Mouse (Mus musculus): Measurements from ENCODE around the gene Frmd3. TPM values are rescaled to one million over a fixed set of nuclear protein-coding genes. Genes with fewer than 3 reads are reported as not detected.
A peak's percentile ranks its signal among the peaks of the same experiment; 100 is the strongest.
"Not testable (repeated sequence)": the region's sequence is repeated elsewhere in the genome, so short reads cannot be mapped to it uniquely, and the experiment has no call there.

Gene Frmd3
- total RNA-seq (2021) = 10 to 100 TPM; 16.3 to 17.1 TPM
- long read RNA-seq, full-length matches to known transcripts = 14 of 19 reads
- long read RNA-seq, partial matches to known transcripts = 2 of 19 reads
- long read RNA-seq, other reads (novel, unspliced or antisense) = 3 of 19 reads

DNA sequence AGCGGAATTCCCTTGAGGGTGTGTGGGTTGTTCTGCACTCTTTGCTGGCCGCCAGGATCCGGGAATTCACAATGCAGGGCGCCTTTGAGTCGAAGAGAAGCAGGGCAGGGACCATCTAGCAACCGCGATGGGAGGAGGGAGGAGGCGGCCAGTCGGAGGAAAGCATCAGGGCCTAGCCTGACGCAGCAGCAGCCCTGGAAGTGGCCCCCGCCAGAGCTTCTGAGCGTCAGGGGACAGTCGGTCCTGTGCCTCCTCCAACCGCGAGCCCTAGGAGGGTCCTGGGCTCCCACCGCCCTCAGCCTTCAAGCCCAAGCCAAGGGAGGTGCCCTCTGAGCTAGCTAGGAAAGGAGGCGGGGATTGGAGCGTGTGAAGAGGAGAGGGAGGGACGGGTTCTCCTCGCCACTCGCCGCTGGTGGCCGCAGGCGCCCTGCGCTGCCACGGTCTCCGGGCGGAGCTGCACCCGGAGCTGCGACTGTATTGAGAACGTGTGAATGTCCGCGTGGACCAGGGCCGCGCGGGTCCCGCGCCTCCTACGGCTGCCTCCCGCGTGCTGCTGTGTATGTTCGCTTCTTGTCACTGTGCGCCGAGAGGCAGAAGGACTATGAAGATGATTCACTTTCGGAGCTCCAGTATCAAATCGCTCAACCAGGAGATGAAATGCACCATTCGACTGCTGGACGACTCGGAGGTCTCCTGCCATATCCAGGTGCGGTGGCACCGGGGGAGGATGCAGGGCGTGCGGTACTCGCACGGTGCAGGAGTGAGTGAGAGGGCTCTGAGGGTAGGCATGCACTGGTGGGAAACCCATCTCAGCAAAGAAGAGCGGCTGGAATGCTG lies at the start of gene Frmd3:
Frmd3 (plus strand) TSS at position 232 of the 837 bp plus-strand sequence.
- peak; percentile 72 to 80 for DNase-seq (ENCODE audit: low spot score in 2 of 2)

DNA sequence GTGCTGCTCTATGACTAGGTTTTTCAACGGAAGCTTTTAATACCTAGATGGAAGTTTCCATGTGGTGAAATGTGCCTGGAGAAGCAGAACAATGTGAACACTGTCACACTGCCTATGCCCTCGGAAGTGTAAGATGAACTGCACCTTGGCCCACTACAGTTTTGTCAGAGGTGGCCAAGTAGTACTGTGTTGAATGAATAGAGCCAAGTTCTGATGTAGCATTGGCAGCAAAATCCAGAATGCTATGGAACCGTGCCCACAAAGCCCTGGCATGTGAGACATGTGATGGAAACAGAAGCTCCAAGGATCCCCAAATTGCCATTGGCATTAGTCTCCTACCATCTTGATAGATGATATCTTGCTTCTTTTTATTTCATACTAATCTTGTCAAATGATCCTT lies 32.8 kb upstream of the Frmd3 start:
- peak; percentile 4 to 17 for DNase-seq (ENCODE audit: low spot score in 2 of 2)

DNA sequence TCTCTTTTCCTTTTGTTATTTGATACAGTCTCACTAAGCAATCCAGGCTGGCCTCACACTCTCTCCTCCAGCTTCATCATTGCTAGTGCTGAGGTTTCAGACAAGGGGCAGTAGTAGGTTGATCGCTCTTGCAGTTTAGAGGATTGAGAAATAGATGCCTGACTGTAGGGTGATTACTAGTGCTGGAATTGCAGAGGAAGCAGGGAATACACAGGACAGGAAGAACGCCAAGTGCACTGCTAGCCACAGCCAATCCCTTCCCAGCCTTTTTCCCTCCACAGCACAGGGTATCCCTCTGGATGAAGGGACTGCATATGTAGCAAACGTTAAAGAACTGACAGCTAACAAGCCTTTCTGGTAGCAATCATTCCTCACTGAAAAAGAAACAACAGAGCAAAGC lies 965 bp upstream of the Frmd3 start:
- peak; percentile 7 to 18 for DNase-seq (ENCODE audit: low spot score in 2 of 2)

DNA sequence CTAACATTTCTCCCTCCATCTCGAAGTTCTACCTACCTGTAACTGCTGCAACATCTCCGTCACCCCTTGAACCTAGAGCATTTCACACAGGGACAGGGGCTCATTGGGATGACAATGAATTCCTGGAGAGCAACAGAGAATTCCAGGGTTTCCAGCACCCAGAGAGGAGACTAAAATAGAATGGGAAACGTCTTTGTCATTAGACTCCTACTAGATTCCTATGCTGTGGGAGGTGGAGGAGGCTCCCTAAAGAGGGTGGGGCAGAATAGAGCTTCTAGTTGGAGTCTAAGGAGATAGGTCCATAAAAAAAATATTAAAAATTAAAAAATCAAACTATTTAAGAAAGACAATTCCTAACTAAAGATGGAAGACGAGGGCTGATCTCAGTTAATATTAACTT lies 542 bp upstream of the Frmd3 start:
- DNase-seq (ENCODE audit: low spot score in 2 of 2) = peak in 1 of 2 experiments; percentile 14

DNA sequence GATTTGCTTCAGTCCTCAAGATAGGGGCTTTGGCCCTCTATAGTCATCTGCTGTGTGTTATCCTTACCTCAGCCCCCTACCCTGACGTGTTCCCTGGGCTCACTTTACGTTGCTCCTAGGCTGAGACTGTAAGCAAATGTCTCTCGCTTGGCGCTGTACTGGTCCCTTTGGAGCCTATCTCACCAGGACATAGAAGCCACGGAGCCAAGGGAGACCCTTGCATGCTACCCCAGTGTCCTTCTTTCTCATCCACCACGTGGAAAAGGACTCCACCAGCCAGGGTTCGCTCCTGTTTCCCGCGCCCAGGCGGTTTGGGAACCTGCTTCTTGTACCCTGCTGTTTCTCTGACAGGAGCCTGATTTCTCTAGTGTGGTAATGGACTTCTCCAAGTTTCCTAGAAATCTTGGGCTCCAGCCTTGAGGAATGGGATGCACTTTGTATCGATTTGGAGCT lies 832 bp downstream of the Frmd3 start:
- DNase-seq (ENCODE audit: low spot score in 2 of 2) = peak in 1 of 2 experiments; percentile 54

DNA sequence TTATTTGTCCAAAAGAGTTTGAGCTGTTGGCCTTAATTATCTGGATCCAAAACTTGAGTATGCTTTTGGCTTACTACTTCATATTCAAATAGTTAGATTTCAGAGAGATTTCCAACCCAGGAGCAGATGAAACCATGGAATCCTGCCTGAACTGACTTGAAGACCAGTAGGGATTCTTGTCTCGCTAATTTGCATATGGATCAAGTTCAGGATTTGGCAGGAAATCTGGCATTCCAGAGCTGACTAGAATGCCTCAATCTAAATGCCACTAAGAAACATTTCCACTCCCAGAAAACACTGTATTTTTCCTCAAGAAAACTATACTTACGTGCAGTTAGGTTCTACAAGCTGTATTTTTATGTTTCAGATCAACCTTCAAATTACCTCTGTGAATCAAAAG lies 6.8 kb downstream of the Frmd3 start:
- DNase-seq (ENCODE audit: low spot score in 2 of 2) = no peak

DNA sequence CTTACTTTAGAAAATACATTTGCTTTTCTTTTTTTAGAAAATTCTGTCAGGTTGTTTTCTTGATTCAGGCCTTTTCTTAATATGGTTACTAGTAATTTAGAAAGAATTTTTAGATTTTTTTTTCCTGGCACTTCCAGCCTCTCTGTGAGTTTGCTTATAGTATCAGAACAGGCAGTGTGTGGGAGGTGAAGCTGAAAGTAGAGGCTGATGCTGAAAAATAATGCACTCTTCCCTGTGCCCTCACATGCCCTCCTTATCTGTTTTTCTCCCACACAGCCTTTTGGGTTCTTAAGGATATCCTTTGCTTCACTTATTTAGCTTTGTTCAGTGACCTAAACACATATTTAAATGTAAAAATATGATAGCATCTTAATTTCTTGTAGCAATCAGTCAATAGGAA lies 30.0 kb downstream of the Frmd3 start:
- DNase-seq (ENCODE audit: low spot score in 2 of 2) = no peak

DNA sequence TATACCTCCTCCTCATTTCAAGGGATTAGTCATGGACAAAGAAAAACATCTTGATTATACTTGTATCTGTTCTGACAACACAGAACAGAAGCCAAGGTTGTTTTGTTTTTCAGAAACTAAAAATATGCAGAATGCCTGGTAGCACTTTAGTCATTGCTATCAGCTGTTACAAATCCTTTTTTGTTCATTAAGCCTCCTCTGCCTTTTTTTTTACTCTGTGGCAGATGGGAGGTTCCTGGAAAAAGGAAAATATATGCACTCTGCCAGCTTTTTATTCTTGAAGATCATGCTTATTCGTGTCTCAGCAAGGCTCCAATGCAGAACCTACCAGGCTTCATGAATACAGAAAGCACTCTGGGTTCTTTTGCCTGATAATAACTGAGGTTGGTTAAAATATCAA lies 38.5 kb downstream of the Frmd3 start:
- no peak for DNase-seq (ENCODE audit: low spot score in 2 of 2)

DNA sequence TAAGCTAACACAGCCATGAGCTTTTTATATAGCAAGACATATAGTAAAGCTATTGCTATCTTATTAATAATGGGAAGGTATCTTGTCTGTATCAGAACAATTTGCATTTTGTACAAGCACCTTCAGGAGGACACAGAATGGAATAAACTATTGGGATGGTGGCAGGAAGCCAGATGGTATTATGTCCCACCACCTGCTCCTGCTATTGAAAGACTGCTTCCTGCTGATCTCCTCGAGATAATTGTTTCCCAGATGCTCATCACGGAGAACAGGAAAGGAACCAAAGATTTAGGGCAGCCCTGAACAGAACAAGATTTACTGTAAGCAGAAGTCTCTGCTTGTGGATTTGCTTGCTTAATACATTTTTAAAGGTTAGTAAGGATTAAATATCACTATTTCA lies 63.5 kb downstream of the Frmd3 start:
- DNase-seq (ENCODE audit: low spot score in 2 of 2) = no peak

DNA sequence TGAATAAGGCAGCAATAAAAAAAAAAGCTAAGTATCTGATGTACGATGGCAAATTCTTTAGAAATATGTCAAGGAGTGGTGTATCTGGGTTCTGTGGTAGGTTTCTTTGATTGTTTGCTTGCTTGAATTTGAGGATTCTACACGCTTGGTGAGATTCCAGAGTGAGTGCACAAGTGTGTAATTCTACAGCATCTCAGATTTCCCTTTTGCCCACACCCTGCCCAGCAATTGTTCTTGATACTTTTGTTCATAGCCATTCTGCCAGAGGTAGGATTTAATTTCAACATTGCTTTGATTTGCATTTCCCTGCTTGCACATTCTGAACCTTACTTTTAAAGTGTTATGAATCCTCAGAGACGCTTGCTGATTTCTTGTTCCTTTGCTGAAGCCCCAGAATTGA lies 97.6 kb downstream of the Frmd3 start:
- no peak for DNase-seq (ENCODE audit: low spot score in 2 of 2)

DNA sequence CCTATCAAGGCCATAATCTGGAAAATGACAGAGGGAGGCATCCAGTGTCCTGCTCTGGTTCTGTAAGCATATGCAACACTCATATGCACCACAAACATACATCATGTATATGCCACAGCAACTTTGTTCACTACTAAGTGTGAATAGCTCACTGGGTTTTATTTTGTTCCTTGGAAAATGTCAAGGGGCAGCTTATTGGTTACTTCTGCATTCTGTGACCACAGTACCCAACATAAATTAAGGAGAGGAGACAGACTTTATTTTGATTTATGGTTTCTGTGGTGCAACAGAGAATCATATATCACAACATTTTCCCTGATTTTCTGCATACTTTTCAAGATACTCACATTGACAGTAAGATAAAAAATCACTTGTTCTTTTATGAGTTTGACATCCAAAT lies 178.3 kb downstream of the Frmd3 start:
- no peak for DNase-seq (ENCODE audit: low spot score in 2 of 2)

DNA sequence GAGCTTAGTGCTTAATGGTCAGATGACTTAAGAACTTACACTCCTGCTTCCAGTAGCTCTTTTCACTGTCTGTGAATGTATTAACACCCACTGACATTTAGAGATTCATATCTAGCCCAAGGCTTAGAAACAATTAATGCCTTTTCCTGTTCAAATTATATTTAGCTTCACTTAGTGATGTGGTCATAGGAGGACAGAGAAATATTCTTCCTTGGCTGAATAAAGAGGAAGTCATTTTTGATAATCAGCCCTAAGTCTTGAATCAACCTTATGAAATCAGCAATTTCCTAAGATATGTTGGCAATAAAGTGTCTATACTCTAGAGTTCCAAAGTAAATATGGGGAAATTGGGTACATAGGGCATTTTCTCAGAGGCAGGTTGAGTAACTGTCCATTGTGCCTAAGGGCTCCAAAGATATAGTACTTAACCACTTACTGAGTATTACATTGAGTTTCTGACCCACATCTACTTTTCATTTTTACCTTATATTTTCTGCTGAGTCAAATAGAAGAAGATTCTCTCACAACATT lies 188.1 kb downstream of the Frmd3 start:
- DNase-seq (ENCODE audit: low spot score in 2 of 2) = no peak

DNA sequence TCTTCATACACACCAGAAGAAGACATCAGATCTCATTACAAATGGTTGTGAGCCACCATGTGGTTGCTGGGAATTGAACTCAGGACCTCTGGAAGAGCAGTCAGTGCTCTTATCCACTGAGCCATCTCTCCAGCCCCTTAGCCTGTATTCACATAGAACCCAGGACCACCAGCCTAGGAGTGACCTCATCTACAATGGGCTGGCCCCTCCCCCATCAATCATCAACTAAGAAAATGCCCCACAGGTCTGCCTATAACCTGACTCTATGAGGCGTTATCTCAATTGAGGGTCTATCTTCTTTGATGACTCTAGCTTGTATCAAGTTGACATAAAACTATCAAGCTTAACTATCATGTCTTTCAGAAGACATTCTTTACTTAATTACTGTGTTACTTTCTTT lies 208.5 kb downstream of the Frmd3 start:
- DNase-seq (ENCODE audit: low spot score in 2 of 2) = not testable (repeated sequence)

DNA sequence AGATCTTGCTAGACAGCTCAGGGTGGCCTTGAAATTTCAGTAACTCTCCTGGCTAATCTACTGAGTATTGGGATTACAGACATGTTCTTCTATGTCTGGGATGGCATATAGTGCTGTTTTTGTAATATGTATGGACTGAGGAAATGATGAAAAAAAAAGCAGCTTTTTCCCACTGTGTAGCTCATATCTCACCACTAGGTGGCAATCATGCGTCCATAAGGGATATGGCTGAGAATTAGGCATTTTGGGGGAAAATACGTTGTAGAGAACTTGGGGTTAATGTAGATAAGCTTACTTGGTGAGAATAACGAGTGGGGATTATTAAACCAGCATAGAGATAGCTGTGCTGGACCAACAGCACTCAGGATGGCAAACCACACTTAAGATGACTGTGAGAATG lies 209.1 kb downstream of the Frmd3 start:
- no peak for DNase-seq (ENCODE audit: low spot score in 2 of 2)

DNA sequence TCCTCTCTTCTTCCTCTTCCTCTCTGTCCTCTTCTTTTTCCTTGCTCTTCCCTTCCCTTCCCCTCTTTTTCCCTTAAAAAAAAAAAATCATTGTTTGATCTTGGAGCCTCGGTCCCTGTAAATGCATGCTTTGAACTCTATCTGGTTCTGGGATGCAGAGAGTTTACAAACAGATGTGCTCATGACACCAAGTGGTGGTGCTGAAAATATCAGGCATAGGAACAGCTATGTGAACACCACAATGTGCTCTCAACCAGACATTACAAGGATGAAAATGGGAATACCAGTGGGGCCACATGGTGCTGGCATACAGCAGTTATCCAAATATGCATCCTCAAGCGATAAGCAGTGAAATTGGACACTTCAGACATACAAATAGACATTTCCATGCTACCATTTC lies 211.0 kb downstream of the Frmd3 start:
- DNase-seq (ENCODE audit: low spot score in 2 of 2) = no peak

DNA sequence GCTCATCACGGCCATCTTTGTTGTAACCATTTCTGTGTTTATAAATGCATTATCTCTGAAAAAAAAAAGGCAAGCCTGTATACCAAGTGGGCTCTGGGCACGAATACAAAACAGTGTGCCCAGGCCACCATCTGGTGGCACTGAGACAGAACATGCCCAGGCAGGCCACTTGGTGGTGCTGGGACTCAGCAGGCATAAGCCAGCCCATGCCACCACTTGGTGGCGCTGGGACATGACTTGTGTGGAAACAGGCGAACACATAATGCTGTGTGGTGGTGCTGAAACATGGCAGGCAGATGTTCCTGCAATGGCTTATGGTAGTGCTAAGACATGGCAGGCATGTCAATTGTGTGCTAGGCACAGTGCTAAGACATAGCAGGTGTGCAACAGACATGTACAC lies 217.8 kb downstream of the Frmd3 start:
- peak in 1 of 2 experiments; percentile 29 for DNase-seq (ENCODE audit: low spot score in 2 of 2)

DNA sequence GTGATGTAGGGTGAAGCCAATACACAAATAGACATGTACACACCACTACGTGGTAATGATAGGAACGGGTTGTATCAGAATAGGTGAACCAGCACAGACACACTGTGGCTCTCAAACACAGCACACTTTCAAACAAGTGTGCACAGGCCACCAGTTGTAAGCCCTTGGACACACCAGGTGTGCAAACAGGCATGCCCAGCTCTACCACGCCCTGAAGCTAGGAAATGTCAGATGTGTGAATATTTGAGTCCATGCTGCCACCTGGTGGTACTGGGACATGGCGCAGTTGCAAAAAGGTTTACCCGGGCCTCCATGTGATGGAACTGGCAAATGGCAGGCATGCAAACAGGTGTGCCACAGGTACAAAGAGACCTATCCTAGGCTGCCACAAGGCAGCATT lies 218.2 kb downstream of the Frmd3 start:
- peak; percentile 48 to 55 for DNase-seq (ENCODE audit: low spot score in 2 of 2)

DNA sequence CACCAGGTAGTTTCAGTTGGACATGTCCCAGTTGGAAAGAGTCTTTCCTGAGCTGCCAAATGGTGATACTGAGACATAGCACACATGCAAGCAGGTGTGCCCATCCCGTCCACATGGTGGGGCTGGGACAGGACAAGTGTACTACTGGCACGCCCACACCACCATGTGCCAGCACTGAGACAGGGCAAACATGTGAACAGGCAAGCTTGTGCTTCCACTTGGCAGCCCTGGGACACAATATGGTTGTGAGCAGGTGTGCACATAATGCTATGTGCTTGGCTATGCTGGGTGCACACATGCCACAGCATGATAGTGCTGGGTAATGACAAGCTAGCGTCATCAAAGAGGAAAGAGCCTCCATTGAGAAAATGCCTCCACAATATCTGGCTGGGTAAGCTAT lies 220.3 kb downstream of the Frmd3 start:
- DNase-seq (ENCODE audit: low spot score in 2 of 2) = peak; percentile 40 to 57

DNA sequence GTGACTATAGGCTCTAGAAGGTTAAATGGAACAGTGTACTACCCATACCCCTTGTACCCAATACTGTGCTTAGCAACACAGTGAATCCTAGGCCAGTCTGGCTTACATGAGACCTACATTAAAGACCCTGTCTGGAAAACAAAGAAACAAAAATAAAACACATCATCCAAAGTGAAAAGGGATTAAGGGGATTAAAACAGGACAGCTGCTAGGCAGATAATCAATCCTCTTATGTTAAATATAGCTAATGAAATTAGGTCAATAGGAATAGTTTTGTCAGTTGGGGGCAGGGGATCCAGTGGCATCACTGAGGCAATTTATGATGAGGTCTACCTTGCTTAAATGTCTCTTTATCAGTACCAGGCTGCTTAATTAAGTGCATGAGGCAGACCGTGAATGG lies 228.9 kb downstream of the Frmd3 start, which contains the start of gene Kdm4c:
Kdm4c (plus strand) TSS at position 322 of the 400 bp plus-strand sequence.
- DNase-seq (ENCODE audit: low spot score in 2 of 2) = no peak

All from layer of hippocampus, postnatal 10 days (tissue).